Mouse (Mus musculus) megakaryocyte-erythroid progenitor cell, adult 5-6 weeks (primary cell): ENCODE measurements around the gene Gli2. TPM values are rescaled to one million over a fixed set of nuclear protein-coding genes. Genes with fewer than 3 reads are reported as not detected.

Experiments
- ATAC-seq: replicated peaks from 2 replicates; pipeline ENCODE4 v1.8.0; 2016; ENCODE audit warnings: mild to moderate bottlenecking, inconsistent platforms; ENCODE audit not compliant: severe bottlenecking, poor library complexity, low FRiP score, low TSS enrichment
- total RNA-seq, 2 experiments: library from RNA; stranded (forward) in 1 of 2; stranded (reverse) in 1 of 2; fragments of 200-1000, 215-1000 nt in 1 of 2; fragments of >200 nt in 1 of 2; fragmentation: Nextera tagmentation in 1 of 2; gene quantifications; 2 replicates each; pipeline ENCODE4 v1.2.3; 2014 to 2017

Gene Gli2
- total RNA-seq, 2 experiments from 2014 or later: not detected

DNA sequence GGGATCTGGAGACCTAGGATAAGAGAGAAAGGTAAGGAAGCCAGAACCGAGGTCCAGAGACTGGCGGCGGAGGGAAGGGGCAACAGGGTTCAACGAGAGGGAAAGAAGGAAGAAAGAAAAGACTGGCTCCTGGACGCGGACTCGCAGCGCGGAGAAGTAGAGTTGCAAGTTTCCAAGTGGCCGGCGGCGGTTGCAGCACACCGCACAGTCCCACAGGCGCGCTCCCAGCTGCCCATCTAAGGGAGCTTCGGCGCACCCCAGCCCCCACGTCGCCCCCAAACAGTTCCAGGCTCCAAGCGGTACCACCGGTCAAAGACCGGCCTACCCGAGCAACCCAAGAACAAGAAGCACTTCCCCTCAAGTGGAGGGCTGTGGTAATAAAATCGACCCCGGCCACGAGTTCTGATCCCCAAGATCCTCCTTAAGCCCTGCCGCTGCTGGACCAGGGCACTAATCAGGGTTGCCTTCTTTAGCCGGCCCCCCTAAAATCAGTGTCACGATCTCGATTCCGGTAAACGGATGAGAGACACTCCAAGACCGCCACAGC is 715 bp downstream of the Gli2 start:
- ATAC-seq: no peak

GRCm38 (mm10) chr1:119051938-119052551 is 1.4 kb downstream of the Gli2 start:
- ATAC-seq: no peak

DNA sequence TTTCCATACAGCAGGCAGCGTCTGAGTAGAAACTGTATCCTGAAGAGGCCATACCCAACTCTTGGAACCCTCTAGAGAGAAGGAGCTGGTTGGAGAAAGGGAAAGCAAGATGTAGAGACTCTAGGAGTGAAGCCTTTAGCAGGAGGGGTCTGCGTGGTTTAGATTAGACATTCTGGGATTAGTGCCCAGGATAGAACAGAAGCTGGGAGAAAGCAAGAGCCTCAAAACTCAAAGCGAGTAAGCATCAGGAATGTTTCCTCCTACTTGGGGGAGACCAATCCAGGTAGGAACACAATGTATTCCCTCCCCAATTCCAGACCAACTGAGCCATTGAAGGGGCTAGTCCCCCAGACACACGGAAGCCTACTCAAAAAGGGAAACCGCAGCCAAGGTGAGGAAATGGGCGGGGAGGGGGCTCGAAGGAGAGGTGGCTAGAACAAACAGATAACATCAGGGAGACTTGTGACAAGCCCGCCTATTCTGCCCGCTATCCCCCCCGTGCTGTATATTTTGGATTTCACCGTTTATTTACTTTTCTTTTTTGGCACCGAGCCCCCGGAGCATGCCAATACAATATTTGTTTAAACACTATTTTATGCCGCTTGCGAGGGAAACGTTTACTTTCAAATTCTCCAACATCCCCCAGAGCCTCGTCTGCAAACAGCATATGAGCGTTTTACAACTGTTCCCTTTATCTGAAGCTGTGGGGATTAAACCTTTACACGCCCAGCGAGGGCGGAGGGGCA is 2.1 kb downstream of the Gli2 start:
- no peak for ATAC-seq

DNA sequence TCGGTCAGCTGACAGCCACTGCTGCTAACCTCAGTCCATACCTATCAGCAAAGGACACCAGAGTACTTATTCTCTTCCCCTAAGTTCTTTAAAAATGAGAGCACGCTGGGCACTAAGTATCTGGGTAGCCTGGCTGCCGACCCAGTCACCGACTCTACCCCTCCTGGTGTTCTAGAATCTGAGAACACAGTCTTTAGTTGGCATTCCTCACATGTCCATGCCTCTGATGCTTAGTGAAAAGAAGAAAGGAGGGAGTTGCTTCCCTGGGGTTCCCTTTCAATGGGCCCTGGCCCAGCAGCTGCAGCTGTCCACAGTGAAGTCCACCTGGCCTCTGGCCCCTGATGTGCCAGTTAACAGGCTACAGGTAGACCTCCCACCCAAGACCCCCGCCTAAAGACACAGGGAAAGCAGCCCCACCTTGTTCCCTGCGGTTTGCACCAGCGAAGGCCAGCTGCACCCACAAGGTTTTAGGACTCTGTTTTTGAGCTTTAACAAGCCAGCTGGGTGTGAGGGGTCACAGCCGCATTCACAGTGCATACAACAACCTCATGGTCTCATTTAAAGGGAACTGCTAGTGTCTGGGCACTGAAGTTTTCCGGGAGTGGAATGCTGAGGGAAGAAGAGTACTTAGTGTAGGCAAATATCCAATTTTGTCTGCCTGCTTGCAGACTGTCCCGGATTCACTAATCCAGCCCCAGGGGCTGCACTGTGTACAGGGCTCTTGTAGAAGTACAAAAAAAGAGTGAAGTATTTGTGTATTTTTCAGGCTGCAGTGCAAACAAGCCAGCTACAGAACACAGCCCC is 3.4 kb downstream of the Gli2 start:
- ATAC-seq: no peak

GRCm38 (mm10) chr1:119048988-119049387 is 4.4 kb downstream of the Gli2 start:
- ATAC-seq: no peak

- ATAC-seq: no peak
These were observed 4.9 kb downstream of the Gli2 start for GRCm38 (mm10) chr1:119048547-119048946.

DNA sequence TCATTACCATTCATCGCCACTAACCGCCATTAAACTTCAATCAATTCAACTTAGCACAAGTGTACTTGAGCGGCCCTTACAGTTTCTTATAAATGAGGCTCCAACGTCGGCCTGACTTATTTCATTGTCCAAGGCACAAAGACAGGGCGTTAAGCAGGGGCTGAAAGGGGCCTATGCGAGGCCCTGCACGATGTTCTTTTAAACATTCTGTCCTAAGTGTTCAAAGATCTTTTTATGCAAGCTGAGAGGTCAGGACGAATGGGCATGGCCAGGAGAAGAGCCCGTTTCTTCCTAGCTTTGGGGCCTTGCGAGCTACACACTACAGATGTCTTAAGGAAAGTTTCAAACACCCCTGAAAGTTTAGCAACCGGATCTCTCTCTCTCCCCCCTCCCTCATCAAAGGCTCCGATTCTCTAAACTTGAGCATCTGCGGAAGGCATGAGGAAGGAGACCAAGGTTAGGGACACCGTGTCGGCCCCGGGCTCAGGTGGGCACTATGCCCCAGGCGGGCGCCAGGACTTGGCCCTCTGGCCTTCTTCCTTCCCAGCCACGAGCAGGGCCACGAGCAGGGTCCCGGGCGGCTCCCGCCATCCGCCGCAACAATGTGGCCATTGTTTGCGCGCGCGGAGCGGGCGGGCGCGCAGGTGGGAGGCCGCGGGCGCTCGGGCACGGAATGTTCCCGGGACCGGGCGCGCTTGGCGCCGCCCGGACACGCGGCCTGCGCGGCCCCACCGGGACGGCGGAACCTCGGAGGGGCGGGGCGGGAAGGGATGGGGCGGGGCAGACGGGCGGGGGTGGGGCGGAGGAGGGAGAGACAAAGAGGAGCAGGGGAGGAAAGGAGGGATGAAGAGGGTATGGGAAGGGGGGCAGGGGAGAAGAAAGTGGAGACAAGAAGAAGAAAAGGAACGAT is 5.7 kb downstream of the Gli2 start:
- ATAC-seq: no peak

DNA sequence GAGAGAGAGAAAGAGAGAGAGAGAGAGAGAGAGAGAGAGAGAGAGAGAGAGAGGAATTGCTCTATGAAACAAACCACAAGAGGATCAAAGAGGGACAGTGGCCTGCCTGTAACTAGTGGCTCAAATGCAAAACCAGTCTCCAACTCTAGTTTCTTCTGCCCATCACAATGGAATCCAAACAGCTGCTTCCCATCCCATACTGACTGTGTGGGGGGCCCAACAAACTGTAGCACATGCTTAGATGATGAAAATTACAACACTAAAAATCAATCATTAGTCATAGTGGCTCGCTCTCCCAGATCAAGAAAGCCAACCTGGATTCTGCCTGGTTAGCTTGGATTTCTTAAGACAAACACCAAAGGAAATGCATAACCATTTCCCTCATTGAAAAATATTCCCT is 15.0 kb downstream of the Gli2 start:
- ATAC-seq: no peak

DNA sequence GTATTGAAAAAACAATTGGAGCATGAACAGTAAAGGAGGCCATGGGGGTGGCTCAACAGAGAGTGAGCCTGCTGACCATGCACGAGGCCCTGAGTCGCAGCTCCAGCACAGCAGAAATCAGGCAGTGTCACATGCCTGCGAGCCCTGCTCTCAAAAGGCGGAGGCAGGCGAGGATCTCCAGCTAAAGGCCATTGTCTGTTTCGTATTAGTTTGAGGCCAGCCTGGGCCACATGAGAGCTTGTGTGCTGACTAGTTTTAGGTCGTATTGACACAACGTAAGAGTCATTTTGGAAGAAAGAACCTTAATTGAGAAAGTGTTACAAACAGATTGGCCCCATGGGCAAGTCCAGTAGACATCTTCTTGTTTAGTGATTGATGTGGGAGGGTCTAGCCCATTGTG is 17.5 kb downstream of the Gli2 start:
- no peak for ATAC-seq

- no peak for ATAC-seq
These were observed 18.1 kb downstream of the Gli2 start for GRCm38 (mm10) chr1:119035301-119035700.

DNA sequence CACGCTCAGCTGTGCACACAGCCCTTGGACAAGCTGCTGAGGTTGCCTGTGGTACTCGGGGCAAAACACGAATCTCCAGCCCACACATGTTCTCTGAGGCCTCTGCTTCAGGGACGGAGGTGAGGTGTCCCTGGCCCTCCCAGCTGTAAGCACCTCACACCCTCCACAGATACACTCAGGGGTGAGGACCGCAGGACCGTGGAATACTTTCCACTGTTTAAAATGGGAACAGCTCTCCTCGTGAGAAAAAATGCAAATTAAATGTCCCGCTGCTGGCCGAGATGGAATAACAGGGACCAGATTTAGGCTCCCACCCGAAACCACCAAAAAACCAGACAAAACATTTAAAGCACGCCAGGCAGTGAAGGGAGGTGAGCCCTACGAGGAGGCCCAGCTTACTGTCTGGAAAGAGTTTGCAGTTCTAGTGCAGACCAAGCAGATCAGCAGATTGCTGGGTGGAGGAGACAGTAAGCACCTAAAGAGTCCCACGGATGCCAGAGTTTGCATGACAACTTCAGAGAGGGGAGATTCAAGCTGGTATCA is 19.2 kb downstream of the Gli2 start:
- ATAC-seq: no peak

GRCm38 (mm10) chr1:119033450-119034162 is 19.8 kb downstream of the Gli2 start:
- ATAC-seq: no peak

GRCm38 (mm10) chr1:119031185-119031584 is 22.2 kb downstream of the Gli2 start:
- ATAC-seq: no peak

- ATAC-seq: no peak
These were observed 27.6 kb downstream of the Gli2 start for GRCm38 (mm10) chr1:119025647-119026358.

DNA sequence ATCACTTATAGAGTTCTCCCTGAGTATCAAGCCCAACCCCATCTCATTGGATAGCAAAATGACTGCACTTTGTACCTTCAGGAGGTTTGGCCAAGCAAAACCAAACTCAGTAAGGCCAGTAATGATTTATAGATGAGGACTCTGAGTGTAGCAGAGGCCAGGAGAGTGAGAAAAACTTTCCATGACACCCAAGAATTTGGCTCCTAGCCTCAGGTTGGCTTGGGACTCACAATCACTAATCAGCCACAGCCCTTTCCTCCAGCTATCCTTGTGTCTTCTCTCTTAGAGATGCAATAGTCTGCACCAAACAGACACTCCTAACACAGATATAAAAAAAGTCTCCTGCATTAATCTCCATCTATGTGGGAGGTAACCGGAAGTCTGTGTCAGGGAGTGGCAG is 31.1 kb downstream of the Gli2 start:
- no peak for ATAC-seq

DNA sequence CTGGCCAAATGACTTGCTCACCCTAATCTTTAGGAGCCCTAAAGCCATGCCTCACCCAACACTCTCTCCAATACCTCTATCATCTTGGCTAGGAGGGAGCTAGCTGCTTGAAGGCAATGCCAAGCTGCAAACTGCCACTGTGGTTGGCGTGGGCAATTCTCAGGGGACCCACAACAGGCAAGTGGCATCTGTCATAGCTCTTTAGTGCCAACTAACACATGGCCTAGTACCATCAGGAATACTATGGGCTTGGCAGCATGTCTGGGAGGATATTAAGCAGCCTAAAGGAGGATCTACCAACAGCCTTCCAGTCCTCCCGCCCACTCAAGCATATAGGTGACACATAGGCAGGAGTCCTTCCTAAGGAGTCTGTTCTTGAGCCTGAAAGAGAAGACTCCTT is 33.3 kb downstream of the Gli2 start:
- ATAC-seq: no peak

- no peak for ATAC-seq
These were observed 34.4 kb downstream of the Gli2 start for GRCm38 (mm10) chr1:119019056-119019455.

DNA sequence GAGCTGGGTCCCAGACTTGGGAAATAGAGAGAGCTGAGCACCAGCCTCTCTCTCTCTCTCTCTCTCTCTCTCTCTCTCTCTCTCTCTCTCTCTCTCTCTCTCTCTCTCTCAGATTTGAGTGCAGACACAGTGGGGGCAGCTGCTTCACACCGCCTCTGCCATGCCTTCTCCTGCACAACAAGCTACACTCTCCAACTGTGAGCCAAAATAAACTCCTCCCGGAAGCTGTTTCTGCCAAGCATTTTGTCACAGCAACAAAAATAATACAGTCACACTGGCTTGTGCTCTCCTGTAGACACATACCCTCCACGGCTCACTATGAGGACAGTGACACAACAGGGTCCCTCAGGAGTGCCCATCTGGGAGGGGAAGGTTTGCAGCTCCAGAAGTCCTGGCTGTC is 36.6 kb downstream of the Gli2 start:
- ATAC-seq: no peak
